8 mouse cellular contexts compared by ENCODE assay signal in genomic region chr5:134314068-134314674, GRCm38 (mm10). TPM values are rescaled to one million over a fixed set of nuclear protein-coding genes. Genes with fewer than 3 reads are reported as not detected.
DNase-seq lines count a peak whose midpoint lies in the region; ATAC-seq and TF ChIP-seq lines count a peak whose summit lies in the region.

No protein-coding gene starts in this region.

- under 1% methylated on average over 54 of the region's 64 CpGs for WGBS in embryonic facial prominence, embryonic 10.5 days
- WGBS in hindbrain, embryonic 11.5 days = under 1% methylated on average over 54 of the region's 64 CpGs
- under 1% methylated on average over 38 of the region's 64 CpGs for WGBS in liver, embryonic 16.5 days (ENCODE audit: insufficient replicate concordance)

- ATAC-seq in frontal cortex, adult (ENCODE audit: low TSS enrichment) = peak; percentile 21
- ATAC-seq in hindbrain, embryonic 11.5 days (ENCODE audit: low FRiP score) = peak; percentile 64
- ATAC-seq in liver, embryonic 16.5 days (ENCODE audit: low read depth) = peak; percentile 13

- dilution Hi-C loops in CH12.LX (cut with MboI; ENCODE audit: extremely low pct_ligation_motif_present, extremely low pct_unique_long_range_greater_than_20kb, low sequenced_read_pairs) = no loop called here

- TF ChIP-seq CTCF in CH12.LX (conservative IDR thresholded peaks at IDR 0.05 in 1 of 2, IDR thresholded peaks at IDR 0.05 in 1 of 2; ENCODE audit: low read depth in 2 of 2, low read length in 2 of 2) = no peak

- H3K36me3 ChIP-seq in CH12.LX (replicated peaks in 1 of 2; ENCODE audit: control insufficient read depth in 1 of 2, insufficient read depth in 1 of 2, low read length in 1 of 2) = peaks cover 6 to 23% of the 10 kb centered on the region in 2 experiments
- H3K36me3 ChIP-seq in embryonic facial prominence, embryonic 10.5 days (replicated peaks) = peaks cover 30% of the 10 kb centered on the region
- H3K36me3 ChIP-seq in hindbrain, embryonic 11.5 days (ENCODE audit: control insufficient read depth, insufficient read depth, low read length) = peaks cover 8% of the 10 kb centered on the region; the same call in 1 of the 2 replicates
- H3K36me3 ChIP-seq in liver, embryonic 16.5 days (ENCODE audit: control insufficient read depth, insufficient read depth) = peaks cover 8% of the 10 kb centered on the region; the same call in 1 of the 2 replicates

- no peak for TF ChIP-seq POLR2A in CH12.LX (IDR thresholded peaks at IDR 0.05; ENCODE audit: low read depth, low read length)

- no peak for TF ChIP-seq RAD21 in CH12.LX (IDR thresholded peaks at IDR 0.05; ENCODE audit: low read depth, low read length)

- H3K79me2 ChIP-seq in CH12.LX (replicated peaks; ENCODE audit: control insufficient read depth, extremely low read depth, insufficient read depth, poor library complexity, severe bottlenecking) = peaks cover 36% of the 10 kb centered on the region

- in situ Hi-C loops in CH12.LX (cut with MboI; ENCODE audit: low pct_ligation_motif_present, low pct_unique_long_range_greater_than_20kb, low sequenced_read_pairs) = no loop called here

- H3K4me2 ChIP-seq in CH12.LX (ENCODE audit: insufficient read depth, low read depth, poor library complexity, severe bottlenecking) = 0 out of 2 replicates have a peak overlapping the region, but pooled peaks have one; percentile 0
- peak overlapping the region; percentile 68 for H3K4me2 ChIP-seq in hindbrain, embryonic 11.5 days (replicated peaks; ENCODE audit: low read depth, low read length)
- H3K4me2 ChIP-seq in liver, embryonic 16.5 days (ENCODE audit: low read depth, low read length) = peak overlapping the region; percentile 93

- peaks cover 2% of the 10 kb centered on the region for H3K27me3 ChIP-seq in CH12.LX (replicated peaks)
- H3K27me3 ChIP-seq in embryonic facial prominence, embryonic 10.5 days (replicated peaks; ENCODE audit: low read depth, poor library complexity, severe bottlenecking) = no peaks in the 10 kb centered on the region
- no peaks in the 10 kb centered on the region for H3K27me3 ChIP-seq in hindbrain, embryonic 11.5 days (ENCODE audit: control insufficient read depth, insufficient read depth, low read length)
- no peaks in the 10 kb centered on the region for H3K27me3 ChIP-seq in liver, embryonic 16.5 days (ENCODE audit: control insufficient read depth, insufficient read depth, low read depth, low read length)

- H3K4me1 ChIP-seq in CH12.LX (ENCODE audit: control insufficient read depth in 1 of 2, insufficient read depth in 2 of 2) = peaks cover 6 to 34% of the 10 kb centered on the region in 2 experiments; a peak in 3 of 4 replicates
- peaks cover 45% of the 10 kb centered on the region for H3K4me1 ChIP-seq in embryonic facial prominence, embryonic 10.5 days
- H3K4me1 ChIP-seq in hindbrain, embryonic 11.5 days (replicated peaks; ENCODE audit: control insufficient read depth, insufficient read depth, low read length) = no peaks in the 10 kb centered on the region; the same call in 1 of the 2 replicates
- peaks cover 25% of the 10 kb centered on the region for H3K4me1 ChIP-seq in liver, embryonic 16.5 days (ENCODE audit: control insufficient read depth, low read depth, low read length)

- no peaks in the 10 kb centered on the region for H3K9me3 ChIP-seq in CH12.LX (replicated peaks; ENCODE audit: low read length)
- H3K9me3 ChIP-seq in embryonic facial prominence, embryonic 10.5 days = no peaks in the 10 kb centered on the region
- H3K9me3 ChIP-seq in hindbrain, embryonic 11.5 days (ENCODE audit: control insufficient read depth, low read length) = no peaks in the 10 kb centered on the region
- H3K9me3 ChIP-seq in liver, embryonic 16.5 days (replicated peaks; ENCODE audit: control insufficient read depth, low read length) = no peaks in the 10 kb centered on the region

- H3K9ac ChIP-seq in CH12.LX (ENCODE audit: insufficient read depth, low read depth) = peak overlapping the region; percentile 77
- H3K9ac ChIP-seq in hindbrain, embryonic 11.5 days (ENCODE audit: low read depth, low read length) = peak overlapping the region; percentile 100
- H3K9ac ChIP-seq in liver, embryonic 16.5 days (ENCODE audit: low read depth, low read length) = peak overlapping the region; percentile 94

- H3K27ac ChIP-seq in CH12.LX (ENCODE audit: insufficient read depth, low read depth) = peak overlapping the region; percentile 72
- H3K27ac ChIP-seq in embryonic facial prominence, embryonic 10.5 days (replicated peaks) = peak overlapping the region; percentile 100
- peak overlapping the region; percentile 99 for H3K27ac ChIP-seq in hindbrain, embryonic 11.5 days (ENCODE audit: low read depth, low read length)
- peak overlapping the region; percentile 93 for H3K27ac ChIP-seq in liver, embryonic 16.5 days (ENCODE audit: low read length)

- H3K4me3 ChIP-seq in CH12.LX (replicated peaks in 1 of 3; ENCODE audit: low read depth in 2 of 3, low read length in 2 of 3, poor library complexity in 1 of 3) = peak overlapping the region; percentile 78 to 81 (median 81)
- peak overlapping the region; percentile 89 for H3K4me3 ChIP-seq in embryonic facial prominence, embryonic 10.5 days
- peak overlapping the region; percentile 94 for H3K4me3 ChIP-seq in hindbrain, embryonic 11.5 days (ENCODE audit: low read depth, low read length)
- peak overlapping the region; percentile 91 for H3K4me3 ChIP-seq in liver, embryonic 16.5 days (ENCODE audit: low read depth, low read length)

- no peak for DNase-seq in frontal cortex, postnatal 36 days (ENCODE audit: low spot score in 2 of 2)
- DNase-seq in CH12.LX (ENCODE audit: extremely low read depth) = peak; percentile 37
- no peak for DNase-seq in embryonic facial prominence, embryonic 10.5 days (ENCODE audit: low spot score)
- DNase-seq in hindbrain, embryonic 11.5 days (ENCODE audit: low spot score) = peak; percentile 74
- peak; percentile 47 for DNase-seq in skeletal muscle tissue, adult 2 months (ENCODE audit: low read depth, low spot score)
- DNase-seq in right cerebral cortex, postnatal 4 days = no peak

- TF ChIP-seq EP300 in CH12.LX (IDR thresholded peaks at IDR 0.05; ENCODE audit: low read length) = no peak

TF ChIP-seq in CH12.LX, 34 proteins besides CTCF, POLR2A, EP300 and RAD21:
- TF ChIP-seq MAX (IDR thresholded peaks at IDR 0.05; ENCODE audit: low read length) (no peak), MAFK (IDR thresholded peaks at IDR 0.05; ENCODE audit: insufficient replicate concordance, low read length) (no peak), PAX5 (IDR thresholded peaks at IDR 0.05; ENCODE audit: low read length) (no peak), SIN3A (IDR thresholded peaks at IDR 0.05; ENCODE audit: low read length) (peak; percentile 65), CHD1 (IDR thresholded peaks at IDR 0.05; ENCODE audit: low read depth, low read length) (no peak), MAZ (IDR thresholded peaks at IDR 0.05; ENCODE audit: low read depth, low read length) (peak; percentile 39; the same call in 1 of the 2 replicates), MXI1 (IDR thresholded peaks at IDR 0.05; ENCODE audit: low read depth, low read length) (0 out of 2 replicates have a peak, but pooled peaks have one; percentile 50), ZC3H11A (IDR thresholded peaks at IDR 0.05; ENCODE audit: low read depth, low read length) (no peak), UBTF (IDR thresholded peaks at IDR 0.05; ENCODE audit: low read depth, low read length) (0 out of 2 replicates have a peak, but pooled peaks have one; percentile 85)
TF ChIP-seq in CH12.LX: peak in this region for 4.

RNA-seq across cellular contexts. Expression of gene Gtf2i, which starts 0.4 kb away (rescaled TPM):
- total RNA-seq in CH12.LX (2012; rRNA removed) (36.2 and 42.2 TPM in 2 replicates), CH12.LX (2014; rRNA removed) (24.5 and 28.4 TPM in 2 replicates)
- polyA plus RNA-seq in CH12.LX (2012; ENCODE audit: insufficient read length, low read depth) = 58.9 and 60.9 TPM in 2 replicates
- polyA plus RNA-seq in embryonic facial prominence, embryonic 10.5 days (2016; fragmentation: Nextera tagmentation; extraction: Ambion mirVana) = 200 and 207 TPM in 2 replicates
- polyA plus RNA-seq in hindbrain, embryonic 11.5 days (2014; fragmentation: Nextera tagmentation; extraction: Ambion mirVana) = 178 and 181 TPM in 2 replicates
- 31.7 and 34.2 TPM in 2 replicates for polyA plus RNA-seq in liver, embryonic 16.5 days (2015; fragmentation: Nextera tagmentation; extraction: Ambion mirVana)

Comparison
In these comparisons a context has a peak if more than half of its experiments do, and no peak if none do; other contexts are left out.
1. ATAC-seq: peak in every context shown above with its lines; median percentile 64 in hindbrain, embryonic 11.5 days; 21 in frontal cortex, adult; 13 in liver, embryonic 16.5 days.
2. DNase-seq: peak in CH12.LX (single experiment), hindbrain, embryonic 11.5 days (single experiment) and skeletal muscle tissue, adult 2 months (single experiment); none in frontal cortex, postnatal 36 days (0 of 2), embryonic facial prominence, embryonic 10.5 days (single experiment) and right cerebral cortex, postnatal 4 days (single experiment).
3. H3K4me2 ChIP-seq: peak in every context shown above with its lines; median percentile 93 in liver, embryonic 16.5 days; 68 in hindbrain, embryonic 11.5 days; 0 in CH12.LX.
4. Peak in every context shown above with its lines, with median percentiles within 50 percentile points of each other: H3K27ac ChIP-seq, H3K4me3 ChIP-seq and H3K9ac ChIP-seq.